Mouse (Mus musculus) olfactory bulb, adult 2 months (tissue): Measurements from ENCODE around the gene Marco.

ENCODE experiments used
- CTCF ChIP-seq: fragments of 200-500 bp; IDR thresholded peaks from 2 replicates; pipeline ENCODE4 v1.5.1; 2012; ENCODE audit warnings: low read depth, mild to moderate bottlenecking, low read length, moderate library complexity; ENCODE audit not compliant: insufficient read depth
- POLR2A ChIP-seq: fragments of 200-500 bp; IDR thresholded peaks from 2 replicates; pipeline ENCODE4 v1.6.1; 2012; ENCODE audit warnings: mild to moderate bottlenecking, low read depth, low read length, moderate library complexity; ENCODE audit not compliant: insufficient read depth

DNA sequence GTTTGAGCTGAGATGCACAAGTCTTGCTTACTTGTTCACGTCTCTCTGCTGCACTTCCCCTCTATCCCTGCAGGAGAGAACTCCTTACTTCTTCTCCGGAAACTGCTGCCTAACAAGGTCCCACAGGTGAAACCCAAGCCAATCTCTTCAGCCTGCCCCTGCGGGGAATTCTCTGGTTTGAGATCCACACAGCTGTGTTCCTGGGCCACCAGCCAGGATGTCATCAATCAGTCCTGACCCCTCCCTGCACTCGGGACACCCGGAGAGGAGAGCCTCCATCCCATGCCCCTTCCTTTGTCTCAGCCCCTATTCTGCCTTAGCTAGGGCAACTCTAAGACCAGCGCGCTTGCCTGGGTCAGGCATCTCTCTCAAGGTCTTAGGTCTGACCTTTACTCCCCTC lies 38.1 kb downstream of the Marco start:
- no peak for TF ChIP-seq CTCF
- TF ChIP-seq POLR2A: no peak
